Mouse (Mus musculus) CD4-positive, CD25-positive, alpha-beta regulatory T cell, adult 2 months (primary cell): ENCODE data around the gene Calhm6.

ENCODE experiments used
- DNase-seq: peaks from one replicate; pipeline ENCODE4 v3.0.0-alpha.2; 2012; ENCODE audit warnings: low read depth, low spot score

Calhm6 gene

GRCm38 (mm10) chr10:34127392-34128378, at the start of gene Calhm6:
TSS of gene Calhm6 (minus strand) at chr10:34127984.
- peak; percentile 69 for DNase-seq

GRCm38 (mm10) chr10:34175870-34176606, 48.3 kb upstream of the Calhm6 start:
- DNase-seq, result peak; percentile 7

DNA sequence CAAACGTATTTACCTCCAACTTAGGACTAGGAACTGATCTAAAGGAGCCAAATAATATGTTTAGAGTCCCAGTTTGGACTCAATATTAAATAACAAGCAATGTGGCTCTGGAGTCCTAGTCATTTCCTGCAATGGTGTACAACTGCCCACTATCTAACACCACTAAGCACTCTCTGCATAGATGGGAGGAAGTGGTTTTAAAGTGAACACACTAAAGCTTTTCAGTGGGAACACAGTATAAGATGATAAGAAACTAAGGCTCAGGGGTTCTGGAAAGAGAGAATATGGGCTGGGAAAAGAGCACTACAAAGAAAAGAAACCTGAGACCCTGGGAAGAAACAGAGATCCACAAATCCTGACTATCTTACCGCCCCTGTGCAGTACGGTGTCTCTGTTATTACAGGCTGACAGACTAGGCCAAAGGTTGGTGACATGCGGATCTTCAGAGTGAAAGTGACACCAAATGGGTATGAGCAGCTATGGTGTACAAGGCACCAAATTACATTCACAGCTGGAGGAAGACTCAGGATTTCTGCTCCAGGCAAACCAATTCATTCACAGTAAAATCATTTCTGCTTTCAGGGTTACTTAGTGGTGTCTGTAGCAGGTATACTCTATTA, 45.0 kb upstream of the Calhm6 start:
- DNase-seq, result peak; percentile 35

- no peak for DNase-seq
These were observed 43.9 kb upstream of the Calhm6 start for GRCm38 (mm10) chr10:34171660-34172059.

GRCm38 (mm10) chr10:34171191-34171590, 43.4 kb upstream of the Calhm6 start:
- DNase-seq, result peak; percentile 70

DNA sequence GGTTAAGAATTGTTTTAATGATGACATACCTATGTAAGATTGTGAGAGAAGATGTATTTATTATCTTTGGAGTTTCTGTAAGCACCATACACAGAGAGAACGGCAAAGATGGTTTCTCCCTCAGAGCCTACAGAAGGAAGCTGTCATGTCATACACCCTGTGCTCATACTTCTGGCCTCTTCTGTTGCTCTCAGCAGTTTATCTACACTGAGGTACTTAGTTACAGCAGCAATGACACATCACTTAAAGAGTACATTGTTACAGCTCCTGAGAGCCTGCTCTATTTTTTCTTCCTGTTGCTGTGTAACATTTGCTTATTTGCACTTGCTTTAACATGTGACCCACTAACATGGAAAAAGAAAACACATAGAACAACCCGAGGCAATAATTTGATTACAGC, 39.2 kb upstream of the Calhm6 start:
- DNase-seq, result no peak

GRCm38 (mm10) chr10:34155796-34156554, 28.2 kb upstream of the Calhm6 start:
- DNase-seq, result no peak

DNA sequence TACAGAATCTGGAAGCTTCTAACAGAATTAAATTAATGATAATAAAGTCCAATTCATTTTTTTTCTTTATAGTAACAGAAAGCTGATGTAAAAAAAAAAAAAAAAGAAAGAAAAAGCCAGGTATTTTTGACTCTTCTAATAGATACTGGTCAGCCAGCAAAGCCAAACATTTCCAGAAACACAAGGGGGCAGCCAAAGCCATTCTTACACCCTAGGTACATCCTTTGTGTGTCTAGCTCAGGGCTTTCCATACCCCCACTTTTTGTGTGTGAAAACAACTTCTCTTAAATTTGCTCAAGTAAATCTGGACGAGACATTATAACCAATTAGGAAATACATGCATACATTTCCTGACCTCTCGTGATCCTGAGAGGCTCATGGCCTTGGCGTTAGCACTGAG, 24.0 kb upstream of the Calhm6 start:
- peak; percentile 49 for DNase-seq

DNA sequence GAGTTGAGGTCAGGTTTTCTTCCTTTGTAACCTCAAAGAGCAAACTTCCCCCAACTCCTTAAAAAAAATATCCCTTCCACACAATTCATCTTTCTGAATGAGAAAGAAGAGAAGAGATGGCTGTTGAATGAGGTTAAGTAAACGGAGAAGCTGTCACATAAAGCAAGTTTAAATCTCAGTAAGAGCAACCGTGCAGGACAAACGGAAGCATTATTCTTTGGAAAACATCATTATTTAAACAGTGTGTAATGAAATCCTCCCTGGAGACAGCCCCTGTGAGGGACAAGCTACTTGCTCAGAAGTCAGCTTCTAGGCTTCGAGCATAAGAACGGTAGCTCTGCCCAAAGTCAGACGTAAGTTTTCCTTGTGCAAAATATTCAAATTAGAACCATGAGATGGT, 22.7 kb upstream of the Calhm6 start:
- no peak for DNase-seq

GRCm38 (mm10) chr10:34149772-34150171, 22.0 kb upstream of the Calhm6 start:
- no peak for DNase-seq

DNA sequence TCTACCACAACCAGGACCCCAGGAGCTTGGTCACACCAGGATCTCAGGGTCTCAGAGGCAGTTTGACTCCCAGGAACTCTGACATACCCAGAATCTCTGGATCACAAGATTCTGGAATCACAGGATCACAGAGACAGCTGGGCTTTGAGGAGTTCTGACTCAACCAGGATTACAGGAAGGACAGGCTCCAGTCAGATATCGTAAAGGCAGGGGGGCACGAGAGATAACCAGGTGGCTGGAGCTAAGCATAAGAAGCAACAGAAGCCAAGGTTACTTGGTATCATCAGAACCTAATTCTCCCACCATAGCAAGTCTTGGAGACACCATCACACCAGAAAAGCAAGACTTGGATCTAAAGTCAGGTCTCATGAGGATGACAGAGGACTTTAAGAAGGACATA, 13.9 kb upstream of the Calhm6 start:
- DNase-seq, result no peak

- DNase-seq, result no peak
These were observed 12.0 kb upstream of the Calhm6 start for GRCm38 (mm10) chr10:34139768-34140167.

GRCm38 (mm10) chr10:34138027-34138426, 10.2 kb upstream of the Calhm6 start:
- DNase-seq, result no peak

DNA sequence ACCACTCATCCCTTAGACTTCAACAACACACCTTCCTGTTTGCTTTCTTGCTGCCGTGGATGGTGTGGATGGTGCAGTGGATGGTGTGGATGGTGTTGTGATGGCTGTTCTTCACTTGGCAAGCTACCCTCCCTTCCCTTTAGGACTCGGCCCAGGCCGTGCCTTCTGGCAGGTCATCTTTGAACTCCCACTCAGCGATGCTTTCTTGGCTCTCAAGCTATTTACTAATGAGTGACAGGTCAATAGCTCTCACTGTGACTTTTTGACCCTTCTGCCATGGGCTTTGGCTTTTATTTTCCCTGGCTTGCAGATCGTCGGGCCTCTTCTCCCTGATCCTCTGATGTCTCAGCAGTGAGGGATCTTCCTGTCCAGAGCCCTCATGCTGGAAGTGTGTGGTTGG, 8.6 kb upstream of the Calhm6 start:
- DNase-seq, result no peak

DNA sequence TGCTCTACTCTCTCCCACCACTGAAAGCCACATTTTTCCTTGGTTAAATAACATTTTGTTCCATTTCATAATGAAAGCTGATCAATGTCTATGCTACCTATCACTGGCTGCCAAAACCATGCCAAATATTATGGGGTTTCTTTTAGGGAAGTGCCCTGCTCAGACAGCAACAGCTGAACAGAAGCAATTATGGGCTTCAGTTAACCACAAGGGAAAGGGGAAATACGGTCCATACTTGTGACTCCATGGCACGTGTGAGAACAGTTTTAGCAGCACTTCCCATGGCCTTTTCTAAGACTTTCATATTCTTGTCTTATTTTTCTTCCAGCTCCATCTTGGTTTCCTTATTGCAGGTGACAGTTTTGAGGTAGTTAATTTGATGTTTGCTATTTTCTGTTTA, 3.6 kb upstream of the Calhm6 start:
- no peak for DNase-seq

DNA sequence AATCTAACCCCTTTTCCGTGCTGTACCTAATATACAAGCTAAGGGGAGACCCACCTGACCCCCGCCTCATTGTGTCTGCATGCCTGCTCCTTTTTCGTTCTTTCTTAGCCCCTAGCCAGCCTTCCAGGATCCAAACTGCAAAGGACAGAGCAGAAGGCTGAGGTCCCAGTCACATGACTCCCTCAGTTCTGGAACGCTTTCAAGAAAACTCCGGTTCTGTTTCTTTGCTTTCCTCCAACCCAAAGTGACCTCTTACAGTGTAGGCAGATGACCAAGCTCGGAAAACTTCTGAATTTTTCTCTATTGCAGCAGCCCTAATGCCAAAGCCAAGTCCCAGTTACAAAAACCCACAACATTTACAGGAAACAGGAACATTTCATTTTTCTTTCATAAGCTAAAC, 607 bp upstream of the Calhm6 start:
- DNase-seq, result no peak

GRCm38 (mm10) chr10:34118421-34118820, 9.4 kb downstream of the Calhm6 start:
- no peak for DNase-seq

- DNase-seq, result peak; percentile 30
These were observed 10.0 kb downstream of the Calhm6 start for GRCm38 (mm10) chr10:34117770-34118169.

- DNase-seq, result no peak
These were observed 10.7 kb downstream of the Calhm6 start for GRCm38 (mm10) chr10:34117131-34117530.

DNA sequence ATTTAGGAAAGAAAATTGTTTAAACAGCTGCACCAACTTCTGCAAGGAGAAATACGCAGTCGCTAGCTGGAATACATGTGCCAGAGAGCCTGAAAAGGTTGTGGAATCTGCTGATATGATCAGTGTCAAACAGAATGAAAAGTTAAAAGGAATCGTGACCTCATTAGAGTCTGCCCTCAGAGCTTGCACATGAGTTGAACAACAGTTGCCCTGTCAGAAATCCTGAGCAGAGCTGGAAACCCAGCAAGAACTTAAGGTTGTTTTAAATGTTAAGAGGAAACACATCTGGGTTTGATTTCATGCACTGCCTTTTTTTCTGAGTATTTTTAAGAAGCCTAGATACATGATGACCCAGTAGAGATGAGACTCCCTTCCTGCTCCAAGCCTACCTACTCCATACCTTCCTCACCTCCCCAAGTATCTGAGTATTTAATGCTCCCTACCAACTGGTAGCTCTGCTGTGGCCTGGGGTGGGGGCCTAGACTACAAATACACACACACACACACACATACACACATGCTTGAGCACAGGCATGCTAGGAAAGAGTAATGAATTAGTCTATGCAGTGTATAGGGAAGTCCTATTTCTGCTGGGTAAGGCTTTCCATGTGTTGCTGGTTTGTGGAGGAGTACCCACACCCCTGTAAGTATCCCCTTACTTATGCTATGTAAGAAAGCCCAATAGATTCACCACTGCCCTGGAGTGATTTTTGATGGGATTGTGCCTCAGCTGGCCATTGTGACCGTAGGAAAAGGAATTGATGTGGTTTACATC, 15.6 kb downstream of the Calhm6 start:
- DNase-seq, result no peak
